Mouse (Mus musculus): Measurements from ENCODE around the gene Serpina3j.

DNA sequence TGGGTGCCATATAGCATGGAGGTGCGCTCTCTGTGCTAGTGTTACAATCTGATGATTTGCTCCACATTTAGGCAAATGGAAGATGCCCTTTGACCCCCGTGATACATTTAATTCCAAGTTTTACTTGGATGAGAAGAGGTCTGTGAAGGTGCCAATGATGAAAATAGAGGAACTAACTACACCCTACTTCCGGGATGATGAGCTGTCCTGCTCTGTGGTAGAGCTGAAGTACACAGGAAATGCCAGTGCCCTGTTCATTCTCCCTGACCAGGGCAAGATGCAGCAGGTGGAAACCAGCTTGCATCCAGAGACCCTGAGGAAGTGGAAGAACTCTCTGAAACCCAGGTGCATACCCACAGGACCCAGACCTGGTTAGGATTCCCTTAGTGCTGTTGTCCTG lies 48.0 kb upstream of the Serpina3j start:
- TF ChIP-seq CTCF (conservative IDR thresholded peaks at IDR 0.05; ENCODE audit: low read length) (no peak), NANOG (IDR thresholded peaks at IDR 0.05; ENCODE audit: borderline replicate concordance, low read length) (no peak), POU5F1 (IDR thresholded peaks at IDR 0.05; ENCODE audit: borderline replicate concordance, low read length) (no peak)

All from E14TG2a.4 (cell line).